Mouse (Mus musculus): ENCODE results near the gene Sppl2c. TPM values are rescaled to one million over a fixed set of nuclear protein-coding genes. Genes with fewer than 3 reads are reported as not detected.

Sppl2c gene
- total and polyA plus RNA-seq, 3 experiments = not detected

- Histone ChIP-seq H3K79me2 (replicated peaks; ENCODE audit: control insufficient read depth, extremely low read depth, insufficient read depth, poor library complexity, severe bottlenecking) (no peaks in the 10 kb centered on the region), H3K9ac (ENCODE audit: insufficient read depth, low read depth) (no peak overlapping the region), H3K27ac (ENCODE audit: insufficient read depth, low read depth) (no peak overlapping the region), H3K4me2 (ENCODE audit: insufficient read depth, low read depth, poor library complexity, severe bottlenecking) (no peak overlapping the region), H3K36me3 (replicated peaks in 1 of 2; ENCODE audit: control insufficient read depth in 1 of 2, insufficient read depth in 1 of 2, low read length in 1 of 2) (no peaks in the 10 kb centered on the region), H3K4me3 (replicated peaks in 1 of 3; ENCODE audit: low read depth in 2 of 3, low read length in 2 of 3, poor library complexity in 1 of 3) (no peak overlapping the region), H3K27me3 (replicated peaks) (peaks cover 21% of the 10 kb centered on the region), H3K9me3 (replicated peaks; ENCODE audit: low read length) (peaks cover 3% of the 10 kb centered on the region), H3K4me1 (ENCODE audit: control insufficient read depth in 1 of 2, insufficient read depth in 2 of 2) (peaks cover 7 to 21% of the 10 kb centered on the region in 2 experiments; a peak in 2 of 4 replicates)
- in situ Hi-C loops (cut with MboI; ENCODE audit: low pct_ligation_motif_present, low pct_unique_long_range_greater_than_20kb, low sequenced_read_pairs) (no loop called here), dilution Hi-C loops (cut with MboI; ENCODE audit: extremely low pct_ligation_motif_present, extremely low pct_unique_long_range_greater_than_20kb, low sequenced_read_pairs) (no loop called here)
- no peak for DNase-seq (ENCODE audit: extremely low read depth)
- TF ChIP-seq ZNF384 (IDR thresholded peaks at IDR 0.05; ENCODE audit: low read depth, low read length) (no peak), RCOR1 (conservative IDR thresholded peaks at IDR 0.05; ENCODE audit: low read depth, low read length) (no peak), MAZ (IDR thresholded peaks at IDR 0.05; ENCODE audit: low read depth, low read length) (no peak), CHD2 (IDR thresholded peaks at IDR 0.05; ENCODE audit: low read length) (no peak), MEF2A (IDR thresholded peaks at IDR 0.05; ENCODE audit: borderline replicate concordance, low read depth, low read length) (no peak), NELFE (IDR thresholded peaks at IDR 0.05; ENCODE audit: low read depth, low read length) (no peak), RAD21 (IDR thresholded peaks at IDR 0.05; ENCODE audit: low read depth, low read length) (no peak), TCF12 (IDR thresholded peaks at IDR 0.05; ENCODE audit: low read depth, low read length) (no peak), E2F4 (IDR thresholded peaks at IDR 0.05; ENCODE audit: insufficient replicate concordance, low read depth, low read length) (no peak), MXI1 (IDR thresholded peaks at IDR 0.05; ENCODE audit: low read depth, low read length) (no peak), ETS1 (conservative IDR thresholded peaks at IDR 0.05; ENCODE audit: low read depth, low read length) (no peak), POLR2A (IDR thresholded peaks at IDR 0.05; ENCODE audit: low read depth, low read length) (no peak), ELF1 (IDR thresholded peaks at IDR 0.05; ENCODE audit: low read depth, low read length) (no peak), ZMIZ1 (IDR thresholded peaks at IDR 0.05; ENCODE audit: low read depth, low read length) (no peak), ZKSCAN1 (IDR thresholded peaks at IDR 0.05; ENCODE audit: borderline replicate concordance, low read depth, low read length) (no peak), USF2 (conservative IDR thresholded peaks at IDR 0.05; ENCODE audit: low read depth, low read length) (no peak), SMC3 (IDR thresholded peaks at IDR 0.05; ENCODE audit: low read depth, low read length) (no peak), JUN (IDR thresholded peaks at IDR 0.05; ENCODE audit: insufficient read depth, low read depth, low read length) (no peak), SIN3A (IDR thresholded peaks at IDR 0.05; ENCODE audit: low read length) (no peak), BHLHE40 (IDR thresholded peaks at IDR 0.05; ENCODE audit: low read depth, low read length) (no peak)
These were observed 1.6 kb downstream of the Sppl2c start for GRCm38 (mm10) chr11:104187766-104188165.

- Histone ChIP-seq H3K4me3 (replicated peaks in 1 of 3; ENCODE audit: low read depth in 2 of 3, low read length in 2 of 3, poor library complexity in 1 of 3) (no peak overlapping the region), H3K9me3 (replicated peaks; ENCODE audit: low read length) (peaks cover 3% of the 10 kb centered on the region), H3K36me3 (replicated peaks in 1 of 2; ENCODE audit: control insufficient read depth in 1 of 2, insufficient read depth in 1 of 2, low read length in 1 of 2) (no peaks in the 10 kb centered on the region), H3K4me1 (ENCODE audit: control insufficient read depth in 1 of 2, insufficient read depth in 2 of 2) (peaks cover 7 to 21% of the 10 kb centered on the region in 2 experiments; a peak in 2 of 4 replicates), H3K27ac (ENCODE audit: insufficient read depth, low read depth) (no peak overlapping the region), H3K4me2 (ENCODE audit: insufficient read depth, low read depth, poor library complexity, severe bottlenecking) (no peak overlapping the region), H3K27me3 (replicated peaks) (peaks cover 13% of the 10 kb centered on the region), H3K9ac (ENCODE audit: insufficient read depth, low read depth) (no peak overlapping the region), H3K79me2 (replicated peaks; ENCODE audit: control insufficient read depth, extremely low read depth, insufficient read depth, poor library complexity, severe bottlenecking) (no peaks in the 10 kb centered on the region)
- DNase-seq (ENCODE audit: extremely low read depth) = no peak
- dilution Hi-C loops (cut with MboI; ENCODE audit: extremely low pct_ligation_motif_present, extremely low pct_unique_long_range_greater_than_20kb, low sequenced_read_pairs) (no loop called here), in situ Hi-C loops (cut with MboI; ENCODE audit: low pct_ligation_motif_present, low pct_unique_long_range_greater_than_20kb, low sequenced_read_pairs) (no loop called here)
- TF ChIP-seq TBP (conservative IDR thresholded peaks at IDR 0.05; ENCODE audit: low read depth, low read length) = no peak
These were observed 3.9 kb downstream of the Sppl2c start for GRCm38 (mm10) chr11:104190008-104190407.
